Mouse (Mus musculus): Measurements from ENCODE around the gene Crygf. TPM values are rescaled to one million over a fixed set of nuclear protein-coding genes. Genes with fewer than 3 reads are reported as not detected.
"Not testable (repeated sequence)": the region's sequence is repeated elsewhere in the genome, so short reads cannot be mapped to it uniquely, and the experiment has no call there.

Gene Crygf
- total RNA-seq (2015; ENCODE audit: low replicate concordance) (not detected in 2 replicates), total RNA-seq (2017; ENCODE audit: low replicate concordance) (not detected in 2 replicates)

GRCm38 (mm10) chr1:65926294-65926693, at the start of gene Crygf:
Gene Crygf (plus strand): TSS chr1:65926520.
- no peak for ATAC-seq (replicated peaks; ENCODE audit: low FRiP score, poor library complexity, severe bottlenecking)

- ATAC-seq (replicated peaks; ENCODE audit: low FRiP score, poor library complexity, severe bottlenecking), result no peak
Observed at GRCm38 (mm10) chr1:65925361-65926210, 734 bp upstream of the Crygf start.

- ATAC-seq (replicated peaks; ENCODE audit: low FRiP score, poor library complexity, severe bottlenecking), result not testable (repeated sequence)
Observed at GRCm38 (mm10) chr1:65926696-65927095, 376 bp downstream of the Crygf start.

DNA sequence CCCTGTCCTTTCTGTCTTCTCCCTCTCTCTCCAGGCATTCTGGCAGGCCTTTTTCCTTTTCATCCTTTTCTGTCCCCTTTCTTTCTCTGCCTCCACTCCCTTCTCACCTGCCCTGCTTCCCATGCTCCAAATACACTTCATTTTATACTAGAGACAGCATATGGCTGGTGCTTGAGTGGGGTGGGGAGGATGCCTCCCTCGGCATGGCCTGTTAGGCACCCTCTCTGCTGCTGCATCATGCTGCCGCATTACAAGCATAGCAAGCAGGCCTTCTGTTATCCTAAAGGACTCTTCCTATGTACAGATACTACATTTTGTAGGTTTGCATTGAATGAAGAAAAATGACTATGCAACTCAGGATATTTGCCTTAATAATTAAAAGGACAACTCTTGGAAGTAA, 3.7 kb downstream of the Crygf start:
- no peak for ATAC-seq (replicated peaks; ENCODE audit: low FRiP score, poor library complexity, severe bottlenecking)

- no peak for ATAC-seq (replicated peaks; ENCODE audit: low FRiP score, poor library complexity, severe bottlenecking)
Observed at GRCm38 (mm10) chr1:65932091-65932812, 5.9 kb downstream of the Crygf start.

Other genes starting within 250 kb of the Crygf start
- gene Map2, start 248.8 kb downstream of the Crygf start, total RNA-seq (2015; ENCODE audit: low replicate concordance), result not detected in 2 replicates
- gene Map2, start 248.8 kb downstream of the Crygf start, total RNA-seq (2017; ENCODE audit: low replicate concordance), result 1.2 TPM in 1 of 2 replicates, not detected in the other